In the genomic region with DNA sequence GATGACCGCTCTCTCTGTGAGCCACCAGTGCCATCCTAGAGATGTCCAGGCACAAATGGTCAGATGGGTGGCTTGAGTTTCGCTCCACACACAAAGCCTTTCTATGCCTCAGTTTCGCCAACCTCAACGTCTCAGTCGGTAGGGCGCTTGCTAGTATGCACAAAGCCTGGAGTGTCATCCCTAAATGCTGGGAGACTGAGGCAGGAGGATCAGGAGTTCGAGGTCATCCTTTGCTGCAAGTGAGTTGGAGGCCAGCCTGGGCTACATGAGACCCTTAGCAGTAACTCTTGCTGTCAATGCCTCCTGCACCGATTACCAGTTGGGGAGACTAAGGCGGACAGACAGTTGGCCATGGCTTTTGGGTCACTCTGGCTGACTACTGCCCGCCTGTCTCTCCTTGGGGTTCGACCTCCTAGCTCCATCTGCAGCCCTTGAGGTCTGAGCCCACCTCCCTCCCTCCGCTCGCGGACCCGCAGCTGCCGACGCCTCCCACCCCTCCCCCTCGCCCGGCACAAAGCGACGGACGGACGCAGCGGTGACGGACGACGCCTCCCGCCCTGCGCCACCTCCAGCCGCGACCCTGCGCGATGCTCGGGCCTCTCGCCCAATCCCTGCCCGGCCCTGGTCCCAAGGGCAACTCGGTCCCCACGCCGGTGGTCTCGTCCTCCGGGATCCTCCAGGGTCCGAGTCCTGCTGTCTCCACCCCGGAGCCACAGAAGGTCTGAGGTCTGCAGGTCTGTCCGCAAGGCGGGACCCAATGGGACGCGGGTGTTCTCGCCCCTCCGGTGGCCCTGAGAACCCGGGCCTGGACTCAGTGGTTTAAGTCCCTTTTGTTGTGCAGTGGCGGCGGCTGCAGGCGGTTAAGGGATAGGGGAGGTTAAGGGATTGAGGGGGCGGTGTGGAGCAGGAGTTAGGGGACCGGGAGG, we compare ENCODE assay signal across 8 mouse cellular contexts. TPM values are rescaled to one million over a fixed set of nuclear protein-coding genes. Genes with fewer than 3 reads are reported as not detected.
DNase-seq lines count a peak whose midpoint lies in the region; ATAC-seq and TF ChIP-seq lines count a peak whose summit lies in the region.

Gene Shd, plus strand, starts transcription at position 502 of the 926 bp plus-strand sequence.

- ATAC-seq in forebrain, embryonic 12.5 days (ENCODE audit: low FRiP score): peak; percentile 75
- peak; percentile 64 for ATAC-seq in intestine, embryonic 16.5 days
- no peak for ATAC-seq in liver, embryonic 16.5 days (ENCODE audit: low read depth)
- ATAC-seq in stomach, embryonic 15.5 days (ENCODE audit: insufficient read depth, low FRiP score, low read depth): 0 out of 2 replicates have a peak, but pooled peaks have one; percentile 14

- H3K27me3 ChIP-seq in forebrain, embryonic 12.5 days: no peaks in the 10 kb centered on the region
- peaks cover 10% of the 10 kb centered on the region for H3K27me3 ChIP-seq in intestine, embryonic 16.5 days (replicated peaks; ENCODE audit: control insufficient read depth, insufficient read depth, low read length)
- peaks cover 31% of the 10 kb centered on the region for H3K27me3 ChIP-seq in liver, embryonic 16.5 days (ENCODE audit: control insufficient read depth, insufficient read depth, low read depth, low read length)
- 0 out of 2 replicates have a peak, but pooled peaks cover 2% of the 10 kb centered on the region for H3K27me3 ChIP-seq in stomach, embryonic 15.5 days (replicated peaks)

- DNase-seq in heart, adult 11 months: peak; percentile 90
- no peak for DNase-seq in heart, postnatal 25 days (ENCODE audit: low spot score)
- peak; percentile 82 for DNase-seq in brain, embryonic 14.5 days (ENCODE audit: low read depth)
- no peak for DNase-seq in thymus, adult 18-20 months

- intact Hi-C loops in heart, postnatal 25 days (cut with DNase I): no loop called here

- 8% methylated on average over 55 of the region's 55 CpGs for WGBS in forebrain, embryonic 12.5 days
- WGBS in intestine, embryonic 16.5 days: 10% methylated on average over 42 of the region's 55 CpGs
- 9% methylated on average over 54 of the region's 55 CpGs for WGBS in liver, embryonic 16.5 days (ENCODE audit: insufficient replicate concordance)
- WGBS in stomach, embryonic 15.5 days: 10% methylated on average over 54 of the region's 55 CpGs

- H3K4me3 ChIP-seq in forebrain, embryonic 12.5 days (replicated peaks): peak within 1 kb of the TSS; percentile 54
- H3K4me3 ChIP-seq in intestine, embryonic 16.5 days (ENCODE audit: low read length): peak within 1 kb of the TSS; percentile 57
- H3K4me3 ChIP-seq in liver, embryonic 16.5 days (ENCODE audit: low read depth, low read length): peak within 1 kb of the TSS; percentile 37
- H3K4me3 ChIP-seq in stomach, embryonic 15.5 days (replicated peaks): peak within 1 kb of the TSS; percentile 49

- H3K9me3 ChIP-seq in forebrain, embryonic 12.5 days: no peaks in the 10 kb centered on the region
- no peaks in the 10 kb centered on the region for H3K9me3 ChIP-seq in intestine, embryonic 16.5 days (ENCODE audit: control insufficient read depth, low read length)
- H3K9me3 ChIP-seq in liver, embryonic 16.5 days (replicated peaks; ENCODE audit: control insufficient read depth, low read length): no peaks in the 10 kb centered on the region
- no peaks in the 10 kb centered on the region for H3K9me3 ChIP-seq in stomach, embryonic 15.5 days

- H3K36me3 ChIP-seq in forebrain, embryonic 12.5 days (replicated peaks): peaks cover 46% of the 10 kb centered on the region
- 0 out of 2 replicates have a peak, but pooled peaks cover 2% of the 10 kb centered on the region for H3K36me3 ChIP-seq in intestine, embryonic 16.5 days (ENCODE audit: control insufficient read depth, insufficient read depth, low read length)
- H3K36me3 ChIP-seq in liver, embryonic 16.5 days (ENCODE audit: control insufficient read depth, insufficient read depth): no peaks in the 10 kb centered on the region; the same call in 1 of the 2 replicates
- peaks cover 11% of the 10 kb centered on the region for H3K36me3 ChIP-seq in stomach, embryonic 15.5 days

- H3K9ac ChIP-seq in forebrain, embryonic 12.5 days: peak within 1 kb of the TSS; percentile 80
- peak within 1 kb of the TSS; percentile 72 for H3K9ac ChIP-seq in intestine, embryonic 16.5 days (ENCODE audit: low read depth, low read length)
- peak within 1 kb of the TSS; percentile 5; the same call in 1 of the 2 replicates for H3K9ac ChIP-seq in liver, embryonic 16.5 days (ENCODE audit: low read depth, low read length)
- peak within 1 kb of the TSS; percentile 29 for H3K9ac ChIP-seq in stomach, embryonic 15.5 days

- peak within 1 kb of the TSS; percentile 80 for H3K27ac ChIP-seq in forebrain, embryonic 12.5 days
- H3K27ac ChIP-seq in intestine, embryonic 16.5 days (ENCODE audit: low read length): no peak within 1 kb of the TSS
- no peak within 1 kb of the TSS for H3K27ac ChIP-seq in liver, embryonic 16.5 days (ENCODE audit: low read length)
- H3K27ac ChIP-seq in stomach, embryonic 15.5 days: no peak within 1 kb of the TSS

- H3K4me2 ChIP-seq in forebrain, embryonic 12.5 days: peak within 1 kb of the TSS; percentile 84
- peak within 1 kb of the TSS; percentile 98 for H3K4me2 ChIP-seq in intestine, embryonic 16.5 days (ENCODE audit: low read depth, low read length)
- H3K4me2 ChIP-seq in liver, embryonic 16.5 days (ENCODE audit: low read depth, low read length): peak within 1 kb of the TSS; percentile 63
- peak within 1 kb of the TSS; percentile 92 for H3K4me2 ChIP-seq in stomach, embryonic 15.5 days

- TF ChIP-seq POLR2A in brain, embryonic 14.5 days (IDR thresholded peaks at IDR 0.05; ENCODE audit: borderline replicate concordance, extremely low read depth, insufficient read depth, insufficient read length, poor library complexity, severe bottlenecking): peak; percentile 71

- H3K4me1 ChIP-seq in forebrain, embryonic 12.5 days: peaks cover 43% of the 10 kb centered on the region
- peaks cover 17% of the 10 kb centered on the region; the same call in 1 of the 2 replicates for H3K4me1 ChIP-seq in intestine, embryonic 16.5 days (ENCODE audit: control insufficient read depth, insufficient read depth, low read length)
- no peaks in the 10 kb centered on the region for H3K4me1 ChIP-seq in liver, embryonic 16.5 days (ENCODE audit: control insufficient read depth, low read depth, low read length)
- peaks cover 15% of the 10 kb centered on the region; the same call in 1 of the 2 replicates for H3K4me1 ChIP-seq in stomach, embryonic 15.5 days

- no peak for TF ChIP-seq CTCF in brain, embryonic 14.5 days (IDR thresholded peaks at IDR 0.05; ENCODE audit: borderline replicate concordance, extremely low read depth, insufficient read depth, insufficient read length)

RNA-seq across cellular contexts. Expression of gene Shd, which starts in this region (rescaled TPM):
- under 1 TPM; 0.49 to 0.92 TPM for total RNA-seq in heart, postnatal 25 days (2021)
- polyA plus RNA-seq in brain, embryonic 14.5 days (2012; rRNA removed): 207 and 264 TPM in 2 replicates
- polyA plus RNA-seq in forebrain, embryonic 12.5 days (2016; fragmentation: Nextera tagmentation; extraction: Ambion mirVana): 81.1 and 94.0 TPM in 2 replicates
- polyA plus RNA-seq in intestine, embryonic 16.5 days (2015; fragmentation: Nextera tagmentation; extraction: Ambion mirVana): 8.6 and 9.0 TPM in 2 replicates
- 0.09 and 0.18 TPM in 2 replicates for polyA plus RNA-seq in liver, embryonic 16.5 days (2015; fragmentation: Nextera tagmentation; extraction: Ambion mirVana)
- polyA plus RNA-seq in stomach, embryonic 15.5 days (2015; fragmentation: Nextera tagmentation; extraction: Ambion mirVana): 10.4 and 11.1 TPM in 2 replicates

Comparison
In these comparisons a context has a peak if more than half of its experiments do, and no peak if none do; other contexts are left out.
1. DNase-seq: peak in heart, adult 11 months (single experiment) and brain, embryonic 14.5 days (single experiment); none in heart, postnatal 25 days (single experiment) and thymus, adult 18-20 months (0 of 2).
2. H3K9ac ChIP-seq: peak in every context shown above with its lines; median percentile 80 in forebrain, embryonic 12.5 days; 72 in intestine, embryonic 16.5 days; 29 in stomach, embryonic 15.5 days; 5 in liver, embryonic 16.5 days.
3. Peak in every context shown above with its lines, with median percentiles within 50 percentile points of each other: H3K4me2 ChIP-seq and H3K4me3 ChIP-seq.